Mouse (Mus musculus) liver, embryonic 14.5 days (tissue): Measurements from ENCODE around the gene Fgf10.

Experiments used
- CTCF ChIP-seq: IDR thresholded peaks from 2 replicates; pipeline ENCODE4 v1.5.1; 2016; ENCODE audit warnings: antibody characterized with exemption, low read depth, control low read depth
- EP300 ChIP-seq: IDR thresholded peaks from 2 replicates; pipeline ENCODE4 v1.6.1; 2016; ENCODE audit warnings: antibody characterized with exemption, low read depth

DNA sequence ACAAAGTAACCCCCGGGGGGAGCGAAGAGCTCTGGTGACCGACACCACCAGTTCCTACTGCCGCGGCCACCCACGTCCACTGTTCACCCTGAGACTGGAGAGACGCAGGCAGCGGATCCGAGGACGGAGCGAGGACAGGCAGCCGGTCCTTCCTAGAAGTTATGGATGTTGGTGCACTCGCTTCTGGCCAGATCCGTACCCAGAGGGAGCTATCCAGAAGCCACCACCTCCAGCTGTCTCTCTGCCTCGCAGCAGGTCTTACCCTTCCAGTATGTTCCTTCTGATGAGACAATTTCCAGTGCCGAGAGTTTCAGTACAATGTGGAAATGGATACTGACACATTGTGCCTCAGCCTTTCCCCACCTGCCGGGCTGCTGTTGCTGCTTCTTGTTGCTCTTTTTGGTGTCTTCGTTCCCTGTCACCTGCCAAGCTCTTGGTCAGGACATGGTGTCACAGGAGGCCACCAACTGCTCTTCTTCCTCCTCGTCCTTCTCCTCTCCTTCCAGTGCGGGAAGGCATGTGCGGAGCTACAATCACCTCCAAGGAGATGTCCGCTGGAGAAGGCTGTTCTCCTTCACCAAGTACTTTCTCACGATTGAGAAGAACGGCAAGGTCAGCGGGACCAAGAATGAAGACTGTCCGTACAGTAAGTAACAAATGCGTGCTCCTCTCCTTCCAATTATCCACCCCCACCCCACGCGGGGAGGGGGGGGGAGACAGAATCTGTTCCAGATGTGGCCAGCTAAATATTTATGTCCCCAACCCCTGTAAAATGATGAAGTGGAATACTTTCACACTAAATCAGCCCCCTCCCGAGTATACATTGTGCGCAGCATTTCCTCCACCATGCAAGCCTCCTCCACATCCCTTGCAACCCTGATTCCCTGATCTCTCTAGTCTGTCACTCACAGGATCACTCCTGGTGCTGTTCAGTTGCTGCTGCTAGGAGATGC, 45.8 kb downstream of the Fgf10 start:
- TF ChIP-seq CTCF (no peak), EP300 (no peak)
